Mouse (Mus musculus): ENCODE data around the gene E2f7. TPM values are rescaled to one million over a fixed set of nuclear protein-coding genes. Genes with fewer than 3 reads are reported as not detected.
A peak's percentile ranks its signal among the peaks of the same experiment; 100 is the strongest.

The E2f7 gene
- polyA plus RNA-seq, 1 experiment from 2014 or later, result 42.4 TPM

- H3K36me3 ChIP-seq (ENCODE audit: control insufficient read depth, insufficient read depth, low read length), result peaks cover 3% of the 10 kb centered on the region; the same call in 1 of the 2 replicates
- no peaks in the 10 kb centered on the region for H3K4me1 ChIP-seq (ENCODE audit: control insufficient read depth, insufficient read depth, low read length)
- H3K27ac ChIP-seq (replicated peaks; ENCODE audit: low read depth, low read length), result no peak overlapping the region
- no peak overlapping the region for H3K4me2 ChIP-seq (ENCODE audit: low read depth, severe bottlenecking)
- H3K27me3 ChIP-seq (ENCODE audit: control insufficient read depth, insufficient read depth, low read length), result no peaks in the 10 kb centered on the region
- no peaks in the 10 kb centered on the region for H3K9me3 ChIP-seq (ENCODE audit: control insufficient read depth, low read length)
- no peak for DNase-seq (ENCODE audit: low spot score)
- H3K4me3 ChIP-seq (ENCODE audit: low read depth, low read length), result no peak overlapping the region
- peak; percentile 50 for ATAC-seq (ENCODE audit: insufficient number of reproducible peaks, low FRiP score, low TSS enrichment, low read depth)
- H3K9ac ChIP-seq (ENCODE audit: low read length), result no peak overlapping the region
- WGBS, result 48% methylated on average over 12 of the region's 12 CpGs
Observed at GRCm38 (mm10) chr10:110788049-110788752, 43.0 kb downstream of the E2f7 start.

GRCm38 (mm10) chr10:110789683-110790082 lies 44.4 kb downstream of the E2f7 start:
- H3K4me3 ChIP-seq (ENCODE audit: low read depth, low read length), result no peak overlapping the region
- ATAC-seq (ENCODE audit: insufficient number of reproducible peaks, low FRiP score, low TSS enrichment, low read depth) (no peak), DNase-seq (ENCODE audit: low spot score) (no peak)
- no peaks in the 10 kb centered on the region for H3K9me3 ChIP-seq (ENCODE audit: control insufficient read depth, low read length)
- H3K9ac ChIP-seq (ENCODE audit: low read length), result no peak overlapping the region
- no peaks in the 10 kb centered on the region for H3K27me3 ChIP-seq (ENCODE audit: control insufficient read depth, insufficient read depth, low read length)
- H3K36me3 ChIP-seq (ENCODE audit: control insufficient read depth, insufficient read depth, low read length), result peaks cover 3% of the 10 kb centered on the region; the same call in 1 of the 2 replicates
- H3K4me1 ChIP-seq (ENCODE audit: control insufficient read depth, insufficient read depth, low read length), result no peaks in the 10 kb centered on the region
- no peak overlapping the region for H3K4me2 ChIP-seq (ENCODE audit: low read depth, severe bottlenecking)
- H3K27ac ChIP-seq (replicated peaks; ENCODE audit: low read depth, low read length), result no peak overlapping the region
- WGBS, result 93% methylated on average over 8 of the region's 8 CpGs

GRCm38 (mm10) chr10:110793150-110793787 lies 48.0 kb downstream of the E2f7 start:
- no peak overlapping the region for H3K4me2 ChIP-seq (ENCODE audit: low read depth, severe bottlenecking)
- no peak overlapping the region for H3K9ac ChIP-seq (ENCODE audit: low read length)
- ATAC-seq (ENCODE audit: insufficient number of reproducible peaks, low FRiP score, low TSS enrichment, low read depth), result no peak
- H3K27me3 ChIP-seq (ENCODE audit: control insufficient read depth, insufficient read depth, low read length), result no peaks in the 10 kb centered on the region
- no peaks in the 10 kb centered on the region for H3K36me3 ChIP-seq (ENCODE audit: control insufficient read depth, insufficient read depth, low read length)
- WGBS, result 81% methylated on average over 8 of the region's 8 CpGs
- no peaks in the 10 kb centered on the region for H3K4me1 ChIP-seq (ENCODE audit: control insufficient read depth, insufficient read depth, low read length)
- H3K9me3 ChIP-seq (ENCODE audit: control insufficient read depth, low read length), result no peaks in the 10 kb centered on the region
- no peak overlapping the region for H3K27ac ChIP-seq (replicated peaks; ENCODE audit: low read depth, low read length)
- DNase-seq (ENCODE audit: low spot score), result no peak
- no peak overlapping the region for H3K4me3 ChIP-seq (ENCODE audit: low read depth, low read length)

GRCm38 (mm10) chr10:110794564-110795205 lies 49.4 kb downstream of the E2f7 start:
- no peaks in the 10 kb centered on the region for H3K36me3 ChIP-seq (ENCODE audit: control insufficient read depth, insufficient read depth, low read length)
- H3K27ac ChIP-seq (replicated peaks; ENCODE audit: low read depth, low read length), result no peak overlapping the region
- H3K9me3 ChIP-seq (ENCODE audit: control insufficient read depth, low read length), result no peaks in the 10 kb centered on the region
- ATAC-seq (ENCODE audit: insufficient number of reproducible peaks, low FRiP score, low TSS enrichment, low read depth) (peak; percentile 80; the same call in 1 of the 2 replicates), DNase-seq (ENCODE audit: low spot score) (peak; percentile 85)
- no peak overlapping the region for H3K9ac ChIP-seq (ENCODE audit: low read length)
- no peak overlapping the region for H3K4me3 ChIP-seq (ENCODE audit: low read depth, low read length)
- WGBS, result 11% methylated on average over 12 of the region's 12 CpGs
- no peaks in the 10 kb centered on the region for H3K27me3 ChIP-seq (ENCODE audit: control insufficient read depth, insufficient read depth, low read length)
- H3K4me1 ChIP-seq (ENCODE audit: control insufficient read depth, insufficient read depth, low read length), result no peaks in the 10 kb centered on the region
- no peak overlapping the region for H3K4me2 ChIP-seq (ENCODE audit: low read depth, severe bottlenecking)

- H3K36me3 ChIP-seq (ENCODE audit: control insufficient read depth, insufficient read depth, low read length), result no peaks in the 10 kb centered on the region
- H3K9ac ChIP-seq (ENCODE audit: low read length), result no peak overlapping the region
- H3K27me3 ChIP-seq (ENCODE audit: control insufficient read depth, insufficient read depth, low read length), result no peaks in the 10 kb centered on the region
- no peak overlapping the region for H3K4me2 ChIP-seq (ENCODE audit: low read depth, severe bottlenecking)
- H3K27ac ChIP-seq (replicated peaks; ENCODE audit: low read depth, low read length), result no peak overlapping the region
- no peaks in the 10 kb centered on the region for H3K4me1 ChIP-seq (ENCODE audit: control insufficient read depth, insufficient read depth, low read length)
- peak; percentile 17; the same call in 1 of the 2 replicates for ATAC-seq (ENCODE audit: insufficient number of reproducible peaks, low FRiP score, low TSS enrichment, low read depth)
- WGBS, result 75% methylated on average over 9 of the region's 9 CpGs
- H3K4me3 ChIP-seq (ENCODE audit: low read depth, low read length), result no peak overlapping the region
- DNase-seq (ENCODE audit: low spot score), result no peak
- no peaks in the 10 kb centered on the region for H3K9me3 ChIP-seq (ENCODE audit: control insufficient read depth, low read length)
Observed at GRCm38 (mm10) chr10:110795206-110795796, 50.1 kb downstream of the E2f7 start.

GRCm38 (mm10) chr10:110801296-110801695 lies 56.1 kb downstream of the E2f7 start:
- Histone ChIP-seq H3K4me1 (ENCODE audit: control insufficient read depth, insufficient read depth, low read length) (peaks cover 14% of the 10 kb centered on the region; the same call in 1 of the 2 replicates), H3K4me3 (ENCODE audit: low read depth, low read length) (no peak overlapping the region), H3K4me2 (ENCODE audit: low read depth, severe bottlenecking) (no peak overlapping the region), H3K9me3 (ENCODE audit: control insufficient read depth, low read length) (no peaks in the 10 kb centered on the region), H3K9ac (ENCODE audit: low read length) (no peak overlapping the region), H3K36me3 (ENCODE audit: control insufficient read depth, insufficient read depth, low read length) (no peaks in the 10 kb centered on the region), H3K27ac (replicated peaks; ENCODE audit: low read depth, low read length) (no peak overlapping the region), H3K27me3 (ENCODE audit: control insufficient read depth, insufficient read depth, low read length) (no peaks in the 10 kb centered on the region)
- WGBS, result 83% methylated on average over 3 of the region's 3 CpGs
- DNase-seq (ENCODE audit: low spot score) (no peak), ATAC-seq (ENCODE audit: insufficient number of reproducible peaks, low FRiP score, low TSS enrichment, low read depth) (no peak)

- peak; percentile 49 for DNase-seq (ENCODE audit: low spot score)
- Histone ChIP-seq H3K9me3 (ENCODE audit: control insufficient read depth, low read length) (no peaks in the 10 kb centered on the region), H3K9ac (ENCODE audit: low read length) (no peak overlapping the region), H3K4me1 (ENCODE audit: control insufficient read depth, insufficient read depth, low read length) (peaks cover 16% of the 10 kb centered on the region; the same call in 1 of the 2 replicates), H3K27me3 (ENCODE audit: control insufficient read depth, insufficient read depth, low read length) (no peaks in the 10 kb centered on the region), H3K4me2 (ENCODE audit: low read depth, severe bottlenecking) (no peak overlapping the region), H3K27ac (replicated peaks; ENCODE audit: low read depth, low read length) (no peak overlapping the region), H3K4me3 (ENCODE audit: low read depth, low read length) (no peak overlapping the region), H3K36me3 (ENCODE audit: control insufficient read depth, insufficient read depth, low read length) (no peaks in the 10 kb centered on the region)
- 0 out of 2 replicates have a peak, but pooled peaks have one; percentile 24 for ATAC-seq (ENCODE audit: insufficient number of reproducible peaks, low FRiP score, low TSS enrichment, low read depth)
- WGBS, result 68% methylated on average over 11 of the region's 11 CpGs
Observed at GRCm38 (mm10) chr10:110804279-110805024, 59.2 kb downstream of the E2f7 start.
